Mouse (Mus musculus) hematopoietic stem cell, adult 5-6 weeks (primary cell): ENCODE measurements around the gene Dab1. TPM values are rescaled to one million over a fixed set of nuclear protein-coding genes. Genes with fewer than 3 reads are reported as not detected.

Experiments
- ATAC-seq, 2 experiments: fragments of 125-278 bp in 1 of 2; replicated peaks in 1 of 2; 2 replicates each; pipeline ENCODE4 v1.8.0; 2016 to 2017; ENCODE audit warnings: inconsistent platforms in 2 of 2, mild to moderate bottlenecking in 2 of 2, moderate number of reproducible peaks in 2 of 2, low read depth in 1 of 2, moderate TSS enrichment in 1 of 2; ENCODE audit not compliant: low FRiP score in 2 of 2, poor library complexity in 2 of 2, severe bottlenecking in 2 of 2, insufficient read depth in 1 of 2, low TSS enrichment in 1 of 2
- total RNA-seq: library from RNA; stranded (forward); fragments of 172-1452, 232-1000 nt; gene quantifications from 2 replicates; pipeline ENCODE4 v1.2.3, GENCODE M21; 2017

The Dab1 gene
- total RNA-seq, 1 experiment from 2014 or later = not detected

GRCm38 (mm10) chr4:104229296-104229695 lies 610.1 kb downstream of the Dab1 start:
- no peak for ATAC-seq

GRCm38 (mm10) chr4:104246506-104246905 lies 627.3 kb downstream of the Dab1 start:
- ATAC-seq = no peak

GRCm38 (mm10) chr4:104249462-104249861 lies 630.3 kb downstream of the Dab1 start:
- ATAC-seq = no peak

- ATAC-seq = no peak
These were observed 638.6 kb downstream of the Dab1 start for GRCm38 (mm10) chr4:104257776-104258175.

GRCm38 (mm10) chr4:104269422-104270172 lies 650.4 kb downstream of the Dab1 start:
- ATAC-seq = no peak

- no peak for ATAC-seq
These were observed 651.0 kb downstream of the Dab1 start for GRCm38 (mm10) chr4:104270173-104270557.

GRCm38 (mm10) chr4:104275260-104275659 lies 656.1 kb downstream of the Dab1 start:
- ATAC-seq = no peak

- ATAC-seq = no peak
These were observed 657.8 kb downstream of the Dab1 start for GRCm38 (mm10) chr4:104276916-104277315.

- no peak for ATAC-seq
These were observed 662.4 kb downstream of the Dab1 start for GRCm38 (mm10) chr4:104281518-104281917.

- no peak for ATAC-seq
These were observed 664.7 kb downstream of the Dab1 start for GRCm38 (mm10) chr4:104283906-104284305.

GRCm38 (mm10) chr4:104288401-104288800 lies 669.2 kb downstream of the Dab1 start:
- ATAC-seq = no peak

- ATAC-seq = no peak
These were observed 682.6 kb downstream of the Dab1 start for GRCm38 (mm10) chr4:104301764-104302163.

GRCm38 (mm10) chr4:104302996-104303652 lies 684.0 kb downstream of the Dab1 start:
- ATAC-seq = no peak

GRCm38 (mm10) chr4:104307781-104308180 lies 688.6 kb downstream of the Dab1 start:
- ATAC-seq = no peak

- ATAC-seq = no peak
These were observed 707.1 kb downstream of the Dab1 start for GRCm38 (mm10) chr4:104326221-104326620.

- no peak for ATAC-seq
These were observed 712.7 kb downstream of the Dab1 start for GRCm38 (mm10) chr4:104331896-104332295.

GRCm38 (mm10) chr4:104332399-104332798 lies 713.2 kb downstream of the Dab1 start:
- no peak for ATAC-seq

GRCm38 (mm10) chr4:104337279-104337678 lies 718.1 kb downstream of the Dab1 start:
- no peak for ATAC-seq

GRCm38 (mm10) chr4:104338382-104338781 lies 719.2 kb downstream of the Dab1 start:
- ATAC-seq = no peak
